Mouse (Mus musculus): Measurements from ENCODE around the gene Dhx38.

DNA sequence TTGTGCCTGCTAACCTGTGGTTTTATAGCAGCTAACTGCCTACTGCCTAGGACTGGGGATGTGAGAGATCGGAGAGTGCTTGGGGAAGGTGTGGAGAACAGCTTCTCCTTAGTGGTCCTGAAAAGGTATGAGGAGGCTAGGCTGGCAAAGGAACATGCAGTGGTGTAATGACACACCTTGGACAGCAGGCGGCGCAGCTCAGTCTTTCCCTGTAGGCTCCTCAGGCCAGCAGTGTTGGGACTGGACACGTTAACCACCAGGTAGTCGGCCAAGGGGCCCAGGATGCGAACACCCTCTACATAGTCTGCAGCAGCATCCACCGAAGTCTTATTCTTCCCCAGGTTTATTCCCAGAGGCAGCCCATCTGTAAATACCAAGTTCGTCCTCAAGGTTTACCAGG, 30.2 kb upstream of the Dhx38 start:
- peak; percentile 89 for TF ChIP-seq CTCF (IDR thresholded peaks at IDR 0.05)
- TF ChIP-seq POLR2A (IDR thresholded peaks at IDR 0.05; ENCODE audit: insufficient read depth, low read depth, low read length), result no peak
- TF ChIP-seq EP300 (IDR thresholded peaks at IDR 0.05; ENCODE audit: insufficient read depth, low read depth, low read length), result no peak
